Mouse (Mus musculus): ENCODE measurements around the gene Zbtb9.
A peak's percentile ranks its signal among the peaks of the same experiment; 100 is the strongest.

The Zbtb9 gene

GRCm38 (mm10) chr17:27011998-27012672 is 39.2 kb downstream of the Zbtb9 start:
- peak; percentile 85 for DNase-seq (ENCODE audit: low read depth)

DNA sequence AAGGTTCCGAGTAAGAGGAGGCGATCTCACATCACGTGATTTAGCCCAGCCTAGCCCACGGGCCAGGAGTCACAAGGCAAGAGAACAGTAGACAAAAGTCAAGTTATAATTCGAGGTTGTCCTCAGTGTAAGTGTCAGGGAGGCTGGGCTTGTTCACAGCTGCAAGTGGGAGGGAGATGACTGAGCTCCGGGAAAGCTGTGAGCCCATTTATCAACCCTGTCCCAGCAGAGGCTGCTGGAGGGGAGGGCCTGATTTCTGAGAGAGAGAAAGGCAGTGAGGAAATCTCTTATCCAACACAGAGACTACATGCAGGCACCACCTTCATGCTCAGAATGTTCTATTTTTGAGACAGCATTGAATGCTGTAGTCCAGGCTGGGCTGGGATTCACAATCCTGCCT is 39.9 kb downstream of the Zbtb9 start:
- DNase-seq (ENCODE audit: low read depth), result peak; percentile 48

GRCm38 (mm10) chr17:27017564-27018499 is 44.9 kb downstream of the Zbtb9 start:
- DNase-seq (ENCODE audit: low read depth), result peak; percentile 97

DNA sequence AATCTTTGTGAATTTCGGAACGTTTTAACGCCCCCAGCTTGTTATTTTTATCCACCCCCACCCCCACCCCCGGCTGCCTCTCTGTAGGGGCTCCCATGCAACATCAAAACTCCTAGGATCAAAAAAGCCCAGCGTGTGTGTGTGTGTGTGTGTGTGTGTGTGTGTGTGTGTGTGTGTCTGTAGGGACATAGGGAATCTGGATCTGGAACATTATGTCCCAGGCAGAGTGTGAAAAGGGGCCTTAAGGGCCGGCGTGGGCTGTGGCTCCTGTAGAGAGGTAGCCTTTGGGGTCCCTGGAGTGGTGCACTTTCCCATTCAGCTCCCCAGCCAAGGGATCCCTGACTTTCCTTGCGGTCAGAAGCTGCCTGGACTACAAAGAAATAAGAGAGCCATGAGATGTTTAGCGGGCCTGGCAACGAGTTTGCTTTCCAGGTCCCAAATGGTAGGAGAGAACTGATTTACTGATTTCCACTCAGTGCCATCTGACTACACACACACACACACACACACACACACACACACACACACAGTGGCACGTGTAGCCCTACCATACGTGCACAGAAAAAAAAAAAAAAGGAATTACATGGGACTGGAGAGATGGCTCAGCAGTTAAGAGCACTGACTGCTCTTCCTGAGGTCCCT is 45.7 kb downstream of the Zbtb9 start:
- no peak for DNase-seq (ENCODE audit: low read depth)

- DNase-seq (ENCODE audit: low read depth), result no peak
These were observed 48.1 kb downstream of the Zbtb9 start for GRCm38 (mm10) chr17:27021076-27021475.

DNA sequence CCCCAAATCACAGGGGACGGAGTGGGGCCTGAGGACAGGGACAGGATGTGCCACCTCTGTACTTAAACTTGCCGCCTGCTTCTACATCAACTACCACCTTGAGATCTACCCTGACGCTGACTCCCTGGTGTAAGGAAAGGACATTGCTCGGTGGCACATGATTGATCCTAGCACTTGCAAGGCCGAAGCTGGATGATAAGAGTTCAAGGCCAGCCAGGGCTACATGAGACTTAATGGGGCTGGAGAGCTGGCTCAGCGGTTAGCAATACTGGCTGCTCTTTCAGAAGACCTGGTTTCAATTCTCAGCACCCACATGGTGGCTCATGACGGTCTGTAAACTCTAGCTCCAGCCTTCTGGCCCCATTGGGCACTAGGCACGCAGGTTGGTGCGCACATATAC is 48.8 kb downstream of the Zbtb9 start:
- DNase-seq (ENCODE audit: low read depth), result no peak

DNA sequence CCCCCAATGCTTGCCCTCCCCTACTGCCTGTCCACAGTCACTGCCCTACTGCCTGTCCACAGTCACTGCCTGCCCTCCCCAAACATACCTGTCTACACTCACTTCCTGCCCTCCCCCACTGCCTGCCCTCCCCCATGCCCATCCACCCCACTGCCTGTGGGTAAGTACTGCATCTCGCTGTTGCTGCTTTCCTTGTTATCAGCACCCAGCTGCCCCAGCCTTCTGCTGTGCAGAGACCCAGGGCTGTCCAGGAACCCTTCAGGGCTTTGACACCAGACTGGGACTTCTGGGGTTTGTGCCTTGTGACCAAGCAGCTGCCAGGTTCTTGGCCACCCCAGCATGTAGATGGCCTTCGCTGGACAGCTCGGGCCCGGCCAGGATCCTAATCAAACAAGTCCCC is 50.4 kb downstream of the Zbtb9 start:
- no peak for DNase-seq (ENCODE audit: low read depth)

- DNase-seq (ENCODE audit: low read depth), result no peak
These were observed 52.4 kb downstream of the Zbtb9 start for GRCm38 (mm10) chr17:27025326-27025902.

GRCm38 (mm10) chr17:27025951-27026350 is 53.0 kb downstream of the Zbtb9 start:
- no peak for DNase-seq (ENCODE audit: low read depth)

DNA sequence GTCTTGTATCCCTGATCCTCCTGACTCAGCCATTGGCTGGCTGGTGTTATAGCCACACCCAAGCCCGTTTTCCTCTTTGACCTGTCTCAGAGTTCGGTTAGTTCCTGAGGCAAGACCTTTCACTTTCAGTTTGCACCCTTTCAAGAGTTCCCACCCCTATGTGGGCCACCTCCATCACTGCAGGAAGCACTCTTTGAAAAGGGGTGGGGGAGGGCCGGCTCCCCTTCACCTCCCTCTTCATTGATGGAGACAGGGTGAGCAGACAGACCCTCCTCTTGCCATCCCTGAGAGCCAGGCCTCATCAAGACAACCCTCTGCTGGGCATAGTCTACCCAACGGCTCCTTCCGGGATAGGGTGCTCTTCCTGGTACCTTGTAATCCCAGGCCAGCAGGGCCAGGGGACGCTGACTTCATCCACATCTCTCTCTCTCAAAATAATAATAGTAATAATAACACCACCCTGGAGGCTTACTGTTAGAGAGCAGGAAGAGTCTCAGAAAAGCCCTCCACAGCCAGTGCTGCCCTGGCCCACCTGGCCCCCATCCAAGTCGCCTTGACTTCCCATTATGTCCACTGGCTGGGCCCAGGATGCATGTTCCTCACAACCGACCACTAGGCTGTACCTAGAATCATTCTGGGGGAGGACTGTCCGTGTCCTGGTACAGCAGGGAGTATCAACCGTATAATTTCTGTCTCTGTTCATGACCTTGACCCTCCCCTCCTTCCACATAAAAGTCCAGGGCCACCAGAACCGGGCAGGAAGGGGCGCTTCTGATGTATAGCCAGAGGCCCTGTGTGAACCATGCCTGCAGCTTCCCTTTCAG is 54.7 kb downstream of the Zbtb9 start:
- DNase-seq (ENCODE audit: low read depth), result peak; percentile 86

GRCm38 (mm10) chr17:27028284-27028795 is 55.4 kb downstream of the Zbtb9 start:
- peak; percentile 87 for DNase-seq (ENCODE audit: low read depth)

GRCm38 (mm10) chr17:27028909-27029308 is 55.9 kb downstream of the Zbtb9 start, which contains the start of gene Bak1:
TSS of gene Bak1 (minus strand) at chr17:27029009.
- DNase-seq (ENCODE audit: low read depth), result no peak

DNA sequence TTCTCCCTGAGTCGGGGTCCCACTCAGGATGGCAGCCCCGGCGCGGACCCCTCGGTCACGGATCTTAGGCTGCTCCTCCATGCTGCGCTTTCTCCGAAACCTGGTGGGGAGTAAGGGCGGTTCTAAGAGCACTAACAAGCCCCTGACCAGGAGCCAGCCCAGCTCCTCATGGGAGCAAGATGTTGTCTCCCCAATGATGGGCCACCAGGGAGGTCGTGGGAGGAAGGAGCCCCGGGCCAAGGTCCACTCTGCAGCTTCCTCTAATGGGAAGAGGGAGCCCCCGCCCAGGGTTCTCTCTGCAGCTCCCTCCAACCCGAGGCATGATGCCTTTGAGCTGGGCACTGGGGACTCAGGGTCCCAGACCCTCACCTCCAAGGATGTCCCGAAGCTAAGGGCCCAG is 56.5 kb downstream of the Zbtb9 start:
- no peak for DNase-seq (ENCODE audit: low read depth)

GRCm38 (mm10) chr17:27030896-27031295 is 57.9 kb downstream of the Zbtb9 start:
- DNase-seq (ENCODE audit: low read depth), result no peak

- DNase-seq (ENCODE audit: low read depth), result no peak
These were observed 59.4 kb downstream of the Zbtb9 start for GRCm38 (mm10) chr17:27032328-27032727.

DNA sequence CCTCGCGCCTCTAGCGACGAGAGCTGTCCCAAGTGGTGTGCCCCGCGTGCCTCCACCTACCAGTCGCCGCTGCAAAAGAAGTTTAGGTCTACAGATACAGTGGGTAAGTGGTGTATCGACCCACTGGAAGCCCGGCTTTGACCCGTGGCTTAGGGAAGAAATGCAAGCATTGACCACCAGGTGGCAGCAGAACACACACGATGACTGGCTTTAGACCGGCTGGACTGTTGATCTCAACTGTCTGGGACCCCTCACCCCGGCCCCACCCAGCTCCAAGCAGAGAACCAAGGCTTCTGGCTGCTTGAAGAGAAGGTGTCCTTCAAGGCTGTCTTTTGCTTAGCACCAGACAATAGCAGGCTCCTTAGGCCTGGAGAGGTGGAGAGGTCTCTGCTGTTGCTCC is 59.9 kb downstream of the Zbtb9 start:
- peak; percentile 86 for DNase-seq (ENCODE audit: low read depth)

GRCm38 (mm10) chr17:27036465-27036864 is 63.5 kb downstream of the Zbtb9 start:
- DNase-seq (ENCODE audit: low read depth), result no peak

DNA sequence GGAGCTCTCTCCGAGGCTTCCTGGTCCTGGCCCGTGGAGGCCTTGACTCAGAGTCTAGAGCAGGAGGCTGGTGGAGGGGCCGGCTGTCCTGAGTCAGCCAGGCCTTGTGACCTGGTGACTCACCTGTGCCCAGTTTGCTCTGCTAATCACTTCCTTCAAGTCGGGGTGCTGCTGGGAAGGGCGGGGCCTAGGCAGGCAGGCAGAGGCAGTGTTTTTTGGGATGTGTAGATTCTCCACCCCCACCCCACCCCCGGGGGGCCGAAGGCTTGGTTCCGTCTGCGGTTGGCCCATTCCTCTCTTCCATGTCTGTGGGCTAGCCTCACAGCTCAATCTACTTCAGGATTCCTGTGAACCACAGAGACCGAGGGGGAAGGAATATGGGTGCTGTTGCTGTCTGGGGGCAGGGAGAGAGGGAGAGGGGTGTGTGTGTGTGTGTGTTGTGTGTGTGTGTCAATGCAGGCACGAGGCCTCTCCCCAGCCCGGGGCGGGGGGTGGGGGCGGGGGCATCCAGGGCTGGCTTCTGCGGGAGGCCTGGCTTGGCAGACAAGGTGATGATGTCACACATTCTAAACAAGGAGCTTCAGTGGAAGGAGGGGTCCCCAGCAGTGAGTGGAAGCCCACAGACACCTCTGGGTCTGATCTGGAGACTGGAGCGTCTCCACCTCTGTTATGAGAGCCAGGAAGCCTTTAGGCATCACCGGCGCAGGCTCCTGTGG is 65.5 kb downstream of the Zbtb9 start:
- DNase-seq (ENCODE audit: low read depth), result no peak

- no peak for DNase-seq (ENCODE audit: low read depth)
These were observed 66.6 kb downstream of the Zbtb9 start for GRCm38 (mm10) chr17:27039432-27040102.
